Mouse (Mus musculus) heart, postnatal 0 days (tissue): ENCODE measurements at regions not wholly inside any gene's neighbourhood (a gene's known extent, or its start where the extent isn't known, plus 50 kb on each side); places are given as distances from the start of the nearest gene placed in this dataset.

ENCODE experiments used
- ATAC-seq: fragments of 200-750 bp; cut with Nextera tagmentation; 2 replicates; pipeline ENCODE4 v1.8.0; 2017; ENCODE audit warnings: low read depth, moderate number of reproducible peaks, moderate library complexity; ENCODE audit not compliant: insufficient read depth
- DNase-seq: peaks from one replicate; pipeline ENCODE4 v3.0.0-alpha.2; 2016; ENCODE audit warnings: low spot score
- H3K27ac ChIP-seq: fragments of 300-500 bp; sonication (generic); 2 replicates; pipeline ENCODE4 v1.5.1; 2014; ENCODE audit warnings: low read depth, mild to moderate bottlenecking
- H3K27me3 ChIP-seq: fragments of 300-500 bp; sonication (generic); 2 replicates; pipeline ENCODE4 v1.6.1; 2014; ENCODE audit warnings: low read length, mixed read lengths; ENCODE audit not compliant: control insufficient read depth, insufficient read depth
- H3K36me3 ChIP-seq: fragments of 300-500 bp; sonication (generic); replicated peaks from 2 replicates; pipeline ENCODE4 v1.6.1; 2014; ENCODE audit warnings: low read length, mixed read lengths; ENCODE audit not compliant: control insufficient read depth, insufficient read depth
- H3K4me1 ChIP-seq: fragments of 300-500 bp; sonication (generic); 2 replicates; pipeline ENCODE4 v1.6.1; 2014; ENCODE audit warnings: antibody characterized with exemption; ENCODE audit not compliant: control insufficient read depth, insufficient read depth
- H3K4me2 ChIP-seq: fragments of 300-500 bp; sonication (generic); 2 replicates; pipeline ENCODE4 v1.6.1; 2014; ENCODE audit warnings: low read depth, mild to moderate bottlenecking, low read length, moderate library complexity
- H3K4me3 ChIP-seq: fragments of 300-500 bp; sonication (generic); 2 replicates; pipeline ENCODE4 v1.5.1; 2014; ENCODE audit warnings: low read depth, low read length
- H3K9ac ChIP-seq: fragments of 300-500 bp; sonication (generic); replicated peaks from 2 replicates; pipeline ENCODE4 v1.6.1; 2014; ENCODE audit warnings: low read depth, low read length, mixed read lengths
- H3K9me3 ChIP-seq: fragments of 300-500 bp; sonication (generic); replicated peaks from 2 replicates; pipeline ENCODE4 v1.6.1; 2016; ENCODE audit warnings: low read length; ENCODE audit not compliant: control insufficient read depth
- CTCF ChIP-seq: IDR thresholded peaks from 2 replicates; pipeline ENCODE4 v1.5.1; 2016; ENCODE audit warnings: antibody characterized with exemption, control low read depth, low read depth
- EP300 ChIP-seq: IDR thresholded peaks from 2 replicates; pipeline ENCODE4 v1.6.1; 2016; ENCODE audit warnings: antibody characterized with exemption, low read depth
- WGBS: fragments of 180-500 bp; shearing (Covaris S2); extraction: QIAGEN DNeasy Blood & Tissue Kit; methylation state at CpG from one replicate; pipeline ENCODE4 v1.1.7; 2014; 5-methylcytosine and 5-hydroxymethylcytosine counted together

GRCm38 (mm10) chr10:117549854-117550605 lies 79.3 kb upstream of the Cpm start:
- H3K4me2 ChIP-seq = no peak overlapping the region
- H3K27ac ChIP-seq = no peak overlapping the region
- WGBS = 88% methylated on average over 16 of the region's 16 CpGs
- no peaks in the 10 kb centered on the region for H3K36me3 ChIP-seq
- ATAC-seq (no peak), DNase-seq (no peak)
- no peaks in the 10 kb centered on the region for H3K27me3 ChIP-seq
- H3K9me3 ChIP-seq = no peaks in the 10 kb centered on the region
- no peak overlapping the region for H3K4me3 ChIP-seq
- H3K9ac ChIP-seq = no peak overlapping the region
- TF ChIP-seq CTCF = no peak
- no peak for TF ChIP-seq EP300
- H3K4me1 ChIP-seq = no peaks in the 10 kb centered on the region

DNA sequence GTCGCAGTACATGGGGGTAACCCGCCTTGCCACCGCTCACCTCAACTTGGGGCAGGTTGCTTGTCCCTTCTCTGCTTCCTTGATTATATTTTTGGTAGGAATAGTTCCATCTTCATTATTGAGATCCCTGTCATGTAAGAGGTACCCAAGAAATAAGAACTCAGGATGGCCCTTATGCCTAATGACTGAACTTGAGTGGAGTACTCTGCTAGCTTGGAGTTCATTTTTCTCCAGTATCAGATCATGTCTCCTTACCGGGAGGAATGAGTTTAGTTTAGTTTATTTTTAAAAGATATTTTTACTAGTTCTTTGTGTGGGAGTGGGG lies 79.8 kb upstream of the Cpm start:
- no peak overlapping the region for H3K9ac ChIP-seq
- H3K27ac ChIP-seq = no peak overlapping the region
- no peak for ATAC-seq
- WGBS = 92% methylated on average over 4 of the region's 4 CpGs
- H3K36me3 ChIP-seq = no peaks in the 10 kb centered on the region
- no peaks in the 10 kb centered on the region for H3K9me3 ChIP-seq
- no peak for TF ChIP-seq CTCF
- no peak for TF ChIP-seq EP300
- no peak for DNase-seq
- no peak overlapping the region for H3K4me2 ChIP-seq
- H3K4me1 ChIP-seq = no peaks in the 10 kb centered on the region
- no peak overlapping the region for H3K4me3 ChIP-seq
- H3K27me3 ChIP-seq = no peaks in the 10 kb centered on the region

- TF ChIP-seq CTCF = no peak
- TF ChIP-seq EP300 = no peak
- ATAC-seq (no peak), DNase-seq (no peak)
- Histone ChIP-seq H3K9me3 (no peaks in the 10 kb centered on the region), H3K36me3 (no peaks in the 10 kb centered on the region), H3K27me3 (no peaks in the 10 kb centered on the region), H3K4me2 (no peak overlapping the region), H3K4me3 (no peak overlapping the region), H3K9ac (no peak overlapping the region), H3K4me1 (no peaks in the 10 kb centered on the region), H3K27ac (no peak overlapping the region)
- 85% methylated on average over 23 of the region's 23 CpGs for WGBS
Measured at GRCm38 (mm10) chr10:117548775-117549505, 80.4 kb upstream of the Cpm start.

GRCm38 (mm10) chr10:117548262-117548661 lies 81.0 kb upstream of the Cpm start:
- Histone ChIP-seq H3K9ac (no peak overlapping the region), H3K9me3 (no peaks in the 10 kb centered on the region), H3K4me3 (no peak overlapping the region), H3K4me2 (no peak overlapping the region), H3K27me3 (no peaks in the 10 kb centered on the region), H3K36me3 (no peaks in the 10 kb centered on the region), H3K4me1 (no peaks in the 10 kb centered on the region), H3K27ac (no peak overlapping the region)
- WGBS = 86% methylated on average over 4 of the region's 4 CpGs
- ATAC-seq (no peak), DNase-seq (no peak)
- no peak for TF ChIP-seq EP300

- ATAC-seq = no peak
- H3K27me3 ChIP-seq = no peaks in the 10 kb centered on the region
- H3K4me2 ChIP-seq = no peak overlapping the region
- H3K4me3 ChIP-seq = no peak overlapping the region
- DNase-seq = no peak
- 76% methylated on average over 6 of the region's 6 CpGs for WGBS
- no peak overlapping the region for H3K9ac ChIP-seq
- H3K36me3 ChIP-seq = no peaks in the 10 kb centered on the region
- no peaks in the 10 kb centered on the region for H3K9me3 ChIP-seq
- no peaks in the 10 kb centered on the region for H3K4me1 ChIP-seq
- TF ChIP-seq EP300 (no peak), CTCF (no peak)
- H3K27ac ChIP-seq = no peak overlapping the region
Measured at GRCm38 (mm10) chr10:117547275-117547674, 82.0 kb upstream of the Cpm start.
